Mouse (Mus musculus) ES-CJ7 (cell line): ENCODE measurements around the gene Efcc1.

Experiments
- DNase-seq: peaks from one replicate; pipeline ENCODE4 v3.0.0; 2011; ENCODE audit warnings: low read depth, low spot score

Gene Efcc1

DNA sequence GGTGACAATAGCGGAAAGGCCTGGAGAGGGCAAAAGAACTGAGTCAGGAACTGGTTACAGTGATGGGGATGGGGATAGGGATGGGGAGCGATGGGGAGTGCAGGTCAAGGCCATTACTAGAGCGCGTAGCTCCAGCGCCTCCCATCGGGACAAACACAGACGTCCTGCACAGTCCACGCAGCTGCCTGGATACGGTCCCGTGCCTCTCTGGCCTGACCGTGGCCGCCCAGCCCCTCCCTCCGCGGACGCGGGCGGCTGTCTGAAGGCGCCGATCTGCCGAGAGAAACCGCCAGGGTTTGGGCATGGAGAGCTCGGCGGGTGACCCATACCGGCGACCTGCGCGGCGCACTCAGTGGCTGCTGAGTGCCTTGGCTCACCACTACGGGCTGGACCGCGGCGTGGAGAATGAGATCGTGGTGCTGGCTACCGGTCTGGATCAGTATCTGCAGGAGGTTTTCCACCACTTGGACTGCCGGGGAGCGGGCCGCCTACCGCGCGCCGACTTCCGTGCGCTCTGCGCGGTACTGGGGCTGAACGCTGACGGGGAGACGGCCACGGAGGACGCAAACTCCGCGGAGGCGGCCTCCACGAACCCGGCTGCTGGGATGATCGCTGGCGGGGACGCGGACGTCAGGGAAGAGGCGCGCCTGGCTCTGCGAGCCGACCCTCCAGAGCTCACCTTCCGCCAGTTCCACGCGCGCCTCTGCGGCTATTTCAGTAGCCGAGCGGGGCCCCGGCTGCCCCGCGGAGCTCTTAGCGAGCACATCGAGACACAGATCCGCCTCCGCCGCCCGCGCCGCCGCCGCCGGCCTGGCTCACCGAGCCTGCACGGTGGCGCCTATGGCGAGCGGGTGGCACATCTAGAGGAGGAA lies at the start of gene Efcc1:
Efcc1 (plus strand) TSS at position 279 of the 872 bp plus-strand sequence.
- DNase-seq, result peak; percentile 89

DNA sequence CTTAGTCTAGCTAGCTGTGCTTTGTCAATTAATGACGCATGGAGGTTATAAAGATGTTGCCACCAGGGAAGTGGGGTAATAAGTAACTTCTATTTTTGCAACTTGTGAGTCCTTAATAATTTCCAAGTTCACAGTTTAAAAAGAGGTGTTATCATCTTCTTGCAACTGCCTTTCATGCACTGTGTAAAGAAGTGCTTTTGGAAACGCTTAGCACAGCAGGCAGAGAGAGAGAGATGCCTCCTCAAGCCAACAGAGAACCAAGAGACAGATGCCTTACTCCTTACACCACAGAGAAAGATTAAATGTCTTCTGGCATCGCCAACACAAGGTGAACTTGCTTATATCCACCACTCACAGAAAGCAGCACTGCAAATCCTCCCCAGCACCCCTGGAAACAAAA lies 34.7 kb upstream of the Efcc1 start:
- no peak for DNase-seq

DNA sequence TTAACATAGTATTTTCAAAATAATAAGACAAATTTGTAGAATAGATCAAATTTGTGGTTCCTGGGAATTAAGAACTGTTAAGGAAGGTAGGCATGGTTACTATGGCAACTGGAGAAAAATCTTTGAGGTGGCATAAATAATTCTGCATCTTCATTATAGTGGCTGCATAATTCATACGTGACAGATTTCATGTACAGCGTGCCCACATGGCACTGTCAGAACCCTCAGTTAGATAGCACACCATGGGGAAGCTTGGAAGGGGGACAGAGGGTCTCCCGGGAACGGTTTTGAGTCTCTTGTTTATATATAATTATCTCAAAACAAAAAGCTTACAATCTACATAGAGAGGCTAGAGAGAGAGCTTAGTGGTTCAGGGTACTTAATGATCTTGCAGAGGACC lies 34.1 kb upstream of the Efcc1 start:
- no peak for DNase-seq

DNA sequence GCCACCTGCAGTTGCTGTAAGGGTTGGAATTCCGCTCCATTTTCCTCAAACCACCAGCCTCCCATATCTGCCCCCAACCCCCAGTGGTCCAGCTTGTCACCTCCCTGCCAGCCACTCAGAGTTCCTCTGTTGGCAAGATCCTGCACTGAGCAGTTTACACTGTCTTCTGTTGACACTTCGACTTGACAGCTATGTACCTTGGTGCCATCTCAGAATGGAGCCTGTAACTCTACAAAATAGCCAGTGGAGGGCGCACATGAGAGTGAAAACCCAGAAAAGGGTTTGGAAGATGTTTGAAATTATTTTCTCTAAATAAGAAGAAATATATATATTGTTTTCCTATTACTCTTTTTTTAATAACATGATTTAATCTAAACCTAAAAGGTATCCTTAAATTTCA lies 24.4 kb upstream of the Efcc1 start:
- peak; percentile 31 for DNase-seq

DNA sequence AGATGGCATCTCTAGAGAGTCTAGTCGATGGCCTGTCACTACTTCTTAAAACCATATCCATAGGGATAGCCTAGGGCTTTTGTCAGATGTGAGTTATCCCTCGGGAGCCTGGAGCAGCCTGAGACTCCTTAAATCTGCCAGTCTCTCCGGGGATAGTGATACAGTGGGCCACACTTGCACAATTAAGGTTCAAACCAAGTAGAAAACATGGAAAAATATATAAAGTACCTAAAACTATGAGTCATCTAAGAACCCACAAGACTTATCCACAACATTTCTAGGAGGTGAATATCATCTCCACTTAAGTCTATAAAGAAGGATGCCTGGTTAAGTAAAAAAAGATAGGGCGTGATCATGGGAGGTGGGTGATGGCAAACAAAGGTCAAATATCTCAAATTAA lies 18.4 kb upstream of the Efcc1 start:
- no peak for DNase-seq

DNA sequence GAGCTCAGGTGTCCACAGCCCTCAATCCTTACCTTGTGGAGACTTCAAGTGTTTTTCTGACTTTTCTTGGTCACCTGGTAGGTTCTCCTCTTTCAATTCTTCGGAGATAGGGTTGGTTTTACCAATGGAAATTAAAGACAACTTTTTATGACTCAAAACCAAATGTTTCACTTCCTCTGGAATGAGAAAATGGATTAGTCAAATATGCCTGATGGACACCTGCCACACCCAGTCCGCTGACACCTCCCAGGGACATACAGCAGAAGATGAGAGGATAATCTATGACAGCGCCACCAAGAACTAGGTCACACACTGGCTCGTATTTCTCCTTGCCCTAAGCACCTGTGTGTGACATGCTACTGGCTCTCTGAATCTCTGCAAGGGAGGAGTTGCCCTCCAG lies 16.6 kb upstream of the Efcc1 start:
- DNase-seq, result no peak

DNA sequence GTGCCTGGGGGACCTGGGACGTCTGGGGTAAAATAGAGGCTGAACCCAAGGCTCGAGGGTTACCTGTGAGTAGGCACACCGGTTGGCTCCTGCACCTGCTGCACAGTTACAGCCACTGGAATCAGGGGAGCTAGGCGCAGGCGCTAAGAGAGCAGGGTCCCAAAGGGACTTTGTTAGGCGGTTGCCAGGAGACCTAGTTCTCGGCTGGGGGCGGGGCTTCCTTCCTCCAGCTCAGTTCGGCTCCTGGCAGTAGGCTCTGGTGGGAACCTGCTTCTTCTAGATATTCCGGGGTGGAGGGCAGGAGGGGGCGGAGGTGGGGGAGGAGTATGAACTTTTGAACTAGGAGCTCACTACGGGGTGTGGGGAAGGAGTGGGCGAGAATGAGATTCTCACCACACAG lies 8.0 kb upstream of the Efcc1 start:
- peak; percentile 96 for DNase-seq

DNA sequence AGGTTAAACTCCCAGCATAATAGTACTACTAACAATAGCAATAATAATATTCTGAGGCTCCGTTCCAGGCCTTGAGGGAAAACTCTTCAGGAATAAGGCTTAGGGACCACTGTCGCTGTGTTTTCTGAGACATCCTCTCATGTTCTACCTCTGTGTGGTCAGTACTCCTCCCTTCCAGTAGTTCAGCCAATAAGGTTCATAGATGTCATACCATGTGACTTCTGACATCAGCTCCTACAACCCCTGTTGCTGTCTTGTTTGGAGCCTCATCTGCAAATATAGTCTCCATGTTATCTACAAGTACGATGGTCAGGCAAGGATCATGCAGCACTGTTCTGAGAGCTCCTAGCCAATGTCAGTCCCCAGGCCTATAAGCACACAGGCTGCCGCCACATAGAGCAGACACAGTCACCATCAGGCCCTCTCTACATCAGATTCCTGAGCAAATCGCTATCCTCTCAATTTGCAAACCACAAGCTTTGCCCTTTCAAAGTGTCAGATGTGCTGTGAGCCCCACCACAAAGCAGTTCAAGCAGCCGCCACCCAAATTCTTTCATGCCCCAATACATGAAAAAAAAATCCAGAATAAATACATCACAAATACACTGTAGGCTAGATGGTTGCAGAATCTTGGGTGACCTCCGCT lies 5.3 kb upstream of the Efcc1 start:
- DNase-seq, result peak; percentile 33

DNA sequence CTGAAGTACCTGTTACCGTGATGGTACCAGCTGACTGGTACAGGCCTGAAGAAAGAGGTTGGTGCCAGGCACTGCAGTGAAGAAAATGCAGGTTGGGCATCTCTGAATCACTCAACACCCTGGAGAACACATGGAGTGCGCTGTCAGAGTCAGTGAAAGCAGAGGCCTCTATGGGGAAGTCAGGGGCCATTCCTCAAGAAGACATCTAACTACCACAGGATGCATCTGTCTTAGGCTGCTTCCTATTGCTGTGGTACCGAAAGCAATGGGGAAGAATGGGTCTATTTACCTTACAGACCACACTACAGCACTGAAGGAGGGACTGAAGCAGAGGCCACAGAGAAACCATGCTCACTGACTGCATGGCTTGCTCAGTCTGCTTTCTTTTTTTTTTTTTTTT lies 2.6 kb upstream of the Efcc1 start:
- DNase-seq, result no peak

DNA sequence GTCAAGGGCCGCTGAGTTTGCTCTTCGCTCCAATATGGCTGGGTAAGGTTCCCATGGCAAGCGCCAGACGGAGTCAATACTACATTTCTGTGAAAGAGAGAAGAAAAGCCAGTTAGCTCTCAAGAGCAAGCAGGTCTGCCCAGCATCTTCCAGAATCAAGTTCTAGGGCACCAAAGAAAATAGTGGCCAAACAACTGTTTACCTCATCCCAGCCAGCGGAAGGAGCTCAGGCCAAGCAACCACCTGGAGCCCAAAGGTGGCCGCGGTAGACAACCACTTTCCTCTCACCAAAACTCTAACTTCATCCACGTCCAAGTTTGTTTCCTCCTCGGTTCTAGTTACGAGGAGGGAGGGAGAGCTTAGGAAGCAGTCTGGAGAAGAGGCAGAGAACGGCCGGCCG lies 528 bp upstream of the Efcc1 start:
- DNase-seq, result no peak

DNA sequence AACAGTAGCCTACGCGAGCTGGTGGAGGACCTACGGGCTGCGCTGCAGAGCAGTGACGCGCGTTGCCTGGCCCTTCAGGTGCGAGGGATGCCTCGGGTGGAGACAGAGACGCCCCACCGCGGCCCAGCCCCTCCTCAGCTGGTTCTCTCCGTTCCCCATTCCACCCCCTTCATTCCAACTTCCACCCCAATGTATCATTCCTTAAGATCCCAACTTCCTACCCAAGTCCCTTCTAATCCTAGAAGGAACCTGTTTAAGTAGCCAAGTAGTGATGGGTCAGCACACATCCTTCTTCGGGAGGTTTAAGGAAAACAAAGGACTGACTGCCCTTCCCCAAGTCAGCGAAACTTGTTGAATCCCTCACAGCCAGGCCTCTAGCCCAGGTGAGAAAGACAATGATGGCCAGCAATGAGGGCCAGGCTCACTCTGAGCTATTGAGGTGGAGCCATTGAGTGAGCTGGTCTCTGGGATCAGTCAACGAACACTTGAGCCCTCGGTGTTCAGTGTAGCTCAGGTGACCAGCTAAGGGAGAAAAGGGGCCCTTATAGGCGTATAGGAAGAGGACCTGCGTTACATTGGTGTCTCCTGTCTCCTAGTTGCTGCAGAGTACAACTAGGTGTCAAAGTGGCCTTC lies 910 bp downstream of the Efcc1 start:
- DNase-seq, result peak; percentile 39

DNA sequence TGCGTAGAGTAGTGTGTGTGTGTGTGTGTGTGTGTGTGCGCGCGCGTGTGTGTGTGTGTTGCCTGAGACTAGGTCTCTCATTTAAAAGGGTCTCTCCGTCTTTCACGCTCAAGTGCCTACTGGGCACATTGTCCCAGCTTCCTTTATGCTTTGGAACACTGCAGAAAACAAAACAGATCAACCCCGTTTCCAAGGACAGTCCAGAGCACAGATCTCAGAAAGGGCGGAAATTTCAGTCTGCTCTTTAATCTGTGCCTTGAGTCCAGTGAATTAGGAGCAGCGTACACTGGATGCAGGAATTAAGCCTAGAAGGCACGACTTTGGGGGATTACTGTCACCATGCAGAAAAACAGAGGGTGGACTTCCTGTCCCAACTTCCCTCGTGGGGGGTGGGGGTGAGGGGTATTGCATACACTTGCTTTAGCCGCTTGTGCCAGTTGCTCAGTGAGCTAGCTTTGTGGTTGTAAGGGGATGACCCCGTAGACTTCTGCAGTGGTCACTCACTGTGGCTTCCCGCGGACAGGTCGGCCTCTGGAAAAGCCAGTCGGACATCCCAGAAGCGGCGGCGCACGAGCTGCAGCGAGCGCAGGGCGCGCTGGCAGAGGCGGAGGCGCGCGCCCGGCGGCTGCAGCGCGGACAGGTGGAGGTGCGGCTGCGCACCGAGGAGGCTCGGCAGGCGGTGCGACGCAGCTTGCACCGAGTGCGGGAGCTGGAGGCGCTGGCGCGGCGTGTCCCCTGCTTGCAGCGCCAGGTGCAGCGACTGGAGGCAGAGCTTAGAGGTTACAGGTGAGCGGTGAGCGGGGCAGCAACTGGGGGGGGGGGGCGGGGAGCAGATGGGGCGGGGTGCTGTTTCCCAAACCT lies 1.7 kb downstream of the Efcc1 start:
- peak; percentile 20 for DNase-seq

DNA sequence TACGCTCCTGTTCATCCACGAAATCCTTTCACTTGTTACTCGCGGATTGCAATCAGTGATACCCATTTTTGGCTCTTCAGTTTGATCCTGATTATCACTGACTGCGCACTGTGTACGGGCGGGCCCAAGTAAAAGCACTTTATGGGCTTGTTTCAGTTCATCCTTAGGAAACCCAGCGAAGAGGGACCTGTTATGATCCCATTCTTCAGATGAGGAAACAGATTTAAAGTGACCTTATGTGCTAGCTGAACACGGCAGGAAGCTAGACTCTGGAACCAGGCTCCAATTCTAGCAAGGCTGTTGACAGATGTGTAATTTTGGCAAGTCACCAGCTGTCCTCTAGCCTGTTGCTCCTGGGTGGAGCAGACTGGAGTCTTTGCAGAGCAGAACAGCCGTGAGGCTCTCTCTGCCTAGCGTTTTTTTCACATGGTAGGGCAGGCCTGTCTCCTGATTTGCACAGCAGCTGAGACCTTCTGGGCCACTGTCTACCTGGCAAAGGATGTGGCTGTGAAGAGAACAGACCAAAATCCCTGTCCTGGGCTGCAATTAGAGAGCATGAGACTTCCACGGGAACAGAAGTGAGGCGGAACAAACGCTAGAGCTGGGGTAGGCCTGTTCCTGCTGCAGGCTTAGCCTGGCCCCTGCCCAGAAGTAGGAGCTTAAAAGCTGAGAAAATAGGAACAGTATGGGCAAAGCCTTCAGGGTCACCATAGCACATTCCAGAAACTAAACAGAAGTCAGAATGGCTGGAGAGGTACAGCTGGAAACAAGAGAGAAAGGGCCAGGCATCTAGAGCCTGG lies 2.7 kb downstream of the Efcc1 start:
- no peak for DNase-seq

DNA sequence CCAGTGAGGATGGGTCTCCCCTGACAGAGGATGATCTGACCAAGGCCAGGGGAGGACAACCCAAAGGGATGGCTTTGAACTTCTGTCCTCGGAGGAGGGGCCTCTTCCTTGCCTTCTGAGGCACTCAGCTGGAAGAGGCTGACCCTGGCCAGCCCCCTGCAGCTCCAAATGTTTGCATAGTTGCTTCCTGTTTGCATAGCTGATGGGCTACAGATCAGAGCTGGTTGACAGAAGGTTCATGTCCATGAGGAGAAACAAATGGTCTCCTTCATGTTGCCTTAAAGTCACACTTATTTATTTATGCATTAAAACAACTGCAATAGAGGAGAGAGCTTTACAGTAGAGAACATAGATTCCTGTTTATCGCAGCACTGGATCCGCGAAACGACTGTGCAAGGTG lies 3.5 kb downstream of the Efcc1 start:
- no peak for DNase-seq

DNA sequence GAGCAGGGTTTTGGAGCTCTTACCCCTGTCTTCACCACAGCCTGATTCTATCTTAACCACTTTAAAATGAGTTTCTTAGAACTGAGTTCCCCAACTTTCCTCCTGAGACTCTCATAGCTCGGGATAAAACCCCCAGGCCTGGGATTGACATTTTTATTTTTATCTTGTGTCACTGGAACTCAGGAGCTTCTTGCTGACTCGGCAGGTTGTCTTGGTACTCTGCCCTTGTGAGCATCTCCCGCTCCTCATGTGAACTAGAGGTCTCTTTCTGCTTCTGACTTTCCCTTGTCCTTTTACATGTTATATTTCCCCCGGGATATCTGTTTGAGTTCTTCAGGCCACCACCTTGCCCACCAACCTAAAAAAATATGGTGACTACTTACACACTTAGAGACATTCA lies 6.3 kb downstream of the Efcc1 start:
- no peak for DNase-seq

DNA sequence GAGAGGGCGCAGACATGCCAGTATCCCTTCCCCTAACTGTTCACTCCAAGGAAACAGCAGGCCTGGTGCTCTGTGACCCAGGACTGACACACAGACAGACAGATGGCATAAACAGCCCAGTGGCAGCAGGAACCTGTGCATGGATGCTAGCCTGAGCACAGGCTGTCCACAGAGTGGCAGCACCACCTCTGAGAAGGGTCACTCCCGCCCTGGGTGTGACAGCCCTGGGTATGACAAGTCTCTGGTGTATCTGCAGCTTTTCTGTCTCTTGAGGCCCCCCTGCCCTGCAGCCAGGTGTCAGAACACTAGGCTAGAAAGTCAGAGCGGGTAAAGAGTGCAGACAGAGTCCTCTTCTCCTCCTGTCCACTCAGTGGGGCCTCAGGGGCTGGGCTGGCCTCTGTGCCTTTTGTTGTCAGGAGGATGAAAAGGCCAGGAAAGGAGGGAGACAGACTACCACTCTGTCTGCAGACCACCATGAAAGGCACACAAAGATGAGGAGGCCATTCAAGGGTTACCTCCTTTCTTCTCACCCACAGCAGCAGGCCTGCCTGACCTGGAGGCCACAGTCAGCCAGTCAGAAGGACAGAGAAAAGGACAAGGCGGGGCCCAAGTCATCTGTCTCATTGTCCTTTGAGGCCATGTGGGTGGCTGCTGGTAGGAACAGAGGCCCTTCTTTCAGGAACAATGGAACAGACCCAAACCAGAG lies 7.4 kb downstream of the Efcc1 start:
- no peak for DNase-seq

DNA sequence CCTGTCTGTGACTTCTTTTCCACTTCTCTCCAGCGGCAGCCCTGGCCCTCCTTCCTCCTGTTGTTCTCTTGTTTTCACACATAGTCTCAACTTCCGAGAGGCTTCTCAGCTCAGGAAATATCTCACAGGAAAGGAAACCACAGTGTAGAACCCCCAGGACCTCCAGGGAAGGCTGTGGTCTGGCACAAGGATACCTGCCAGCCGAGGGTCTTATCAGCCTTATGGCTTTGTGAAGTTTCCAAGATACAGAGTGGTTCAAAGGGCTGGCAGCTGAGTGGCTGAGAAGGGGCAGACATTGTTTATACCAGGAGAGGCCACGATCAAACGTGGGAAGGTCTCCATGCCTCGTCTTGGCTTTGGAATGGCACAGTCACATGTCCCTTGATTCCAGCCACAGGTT lies 9.2 kb downstream of the Efcc1 start:
- DNase-seq, result no peak

DNA sequence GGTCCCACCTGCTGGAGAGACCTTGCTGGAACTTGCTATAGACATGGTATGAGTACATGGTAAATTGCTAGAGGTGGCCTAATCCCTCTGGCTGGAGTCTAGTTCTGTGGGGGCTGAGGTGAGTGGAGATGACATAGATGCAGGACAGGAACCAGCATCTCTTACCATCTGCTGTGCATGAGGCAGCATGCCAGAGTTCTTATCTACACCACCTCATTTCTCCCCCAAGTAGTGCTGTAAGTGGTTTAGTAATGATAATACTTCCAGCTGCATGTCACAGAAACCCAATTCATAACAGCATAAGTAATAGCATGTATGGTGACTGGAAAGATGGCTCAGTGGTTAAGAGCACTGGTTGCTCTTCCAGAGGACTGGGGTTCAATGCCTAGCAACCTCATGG lies 9.8 kb downstream of the Efcc1 start:
- no peak for DNase-seq

DNA sequence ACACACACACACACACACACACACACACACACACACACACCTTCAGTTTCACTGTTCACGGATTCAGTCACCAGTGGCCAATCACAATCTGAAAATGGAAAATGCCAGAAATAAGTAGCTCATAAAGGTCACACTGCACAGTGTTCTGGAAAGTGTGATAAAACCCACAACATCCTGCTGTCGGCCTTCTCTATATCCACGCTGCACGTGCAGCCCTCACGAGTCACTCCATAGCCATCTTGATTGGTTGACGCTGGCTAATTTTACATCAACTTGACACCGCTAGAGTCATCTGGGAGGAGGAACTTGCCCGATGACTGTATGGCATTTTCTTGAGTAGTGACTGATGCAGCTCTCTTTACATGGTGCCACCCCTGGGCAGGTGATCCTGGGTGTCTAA lies 11.3 kb downstream of the Efcc1 start:
- DNase-seq, result no peak

DNA sequence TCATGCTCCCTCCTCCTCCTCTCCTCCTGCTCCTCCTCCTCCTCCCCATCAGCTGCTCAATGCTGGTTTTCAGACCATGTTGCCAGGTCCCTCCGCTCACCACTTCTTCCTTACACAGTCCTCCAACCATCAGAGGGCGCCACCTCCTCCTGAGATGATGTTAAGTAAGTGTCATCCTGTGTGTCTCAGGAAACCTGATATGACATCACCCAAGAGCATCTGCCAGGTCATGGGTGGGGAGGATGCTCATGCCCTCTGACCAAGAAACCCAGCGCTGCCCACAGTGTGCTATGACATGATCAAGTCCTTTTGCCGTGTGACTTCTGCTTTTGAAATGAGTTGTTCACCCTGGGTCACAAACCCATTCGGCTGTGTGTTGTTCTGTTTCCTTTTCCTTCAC lies 12.1 kb downstream of the Efcc1 start:
- peak; percentile 88 for DNase-seq
